Mouse (Mus musculus) retina, adult 2 months (tissue): ENCODE data around the gene Olfr465-ps1.

ENCODE experiments used
- DNase-seq: peaks from one replicate; pipeline ENCODE4 v3.0.0-alpha.2; 2012; ENCODE audit warnings: low read depth, low spot score

The Olfr465-ps1 gene

GRCm38 (mm10) chr13:65137789-65138188 lies at the start of gene Olfr465-ps1:
Olfr465-ps1 (plus strand) TSS chr13:65138089.
- no peak for DNase-seq

- DNase-seq: no peak
Observed at GRCm38 (mm10) chr13:65095923-65096322, 42.0 kb upstream of the Olfr465-ps1 start.

GRCm38 (mm10) chr13:65097018-65097417 lies 40.9 kb upstream of the Olfr465-ps1 start:
- no peak for DNase-seq

- no peak for DNase-seq
Observed at GRCm38 (mm10) chr13:65100678-65101077, 37.2 kb upstream of the Olfr465-ps1 start.

- DNase-seq: no peak
Observed at GRCm38 (mm10) chr13:65101232-65101631, 36.7 kb upstream of the Olfr465-ps1 start.

GRCm38 (mm10) chr13:65111961-65112360 lies 25.9 kb upstream of the Olfr465-ps1 start:
- DNase-seq: no peak

- peak; percentile 85 for DNase-seq
Observed at GRCm38 (mm10) chr13:65112459-65113110, 25.3 kb upstream of the Olfr465-ps1 start, which contains the start of gene Mfsd14b. Mfsd14b (minus strand) TSS chr13:65112975.

GRCm38 (mm10) chr13:65113239-65113638 lies 24.6 kb upstream of the Olfr465-ps1 start:
- DNase-seq: no peak

GRCm38 (mm10) chr13:65120984-65121383 lies 16.9 kb upstream of the Olfr465-ps1 start:
- DNase-seq: no peak

GRCm38 (mm10) chr13:65122111-65122510 lies 15.8 kb upstream of the Olfr465-ps1 start:
- DNase-seq: no peak

- no peak for DNase-seq
Observed at GRCm38 (mm10) chr13:65127063-65127847, 10.6 kb upstream of the Olfr465-ps1 start.

- DNase-seq: no peak
Observed at GRCm38 (mm10) chr13:65149940-65150339, 12.1 kb downstream of the Olfr465-ps1 start, which contains the start of gene Olfr466. Olfr466 (plus strand) TSS chr13:65150240.

- no peak for DNase-seq
Observed at GRCm38 (mm10) chr13:65174102-65174501, 36.2 kb downstream of the Olfr465-ps1 start.

GRCm38 (mm10) chr13:65175734-65176471 lies 38.0 kb downstream of the Olfr465-ps1 start:
- DNase-seq: peak; percentile 30

GRCm38 (mm10) chr13:65176472-65177091 lies 38.7 kb downstream of the Olfr465-ps1 start:
- no peak for DNase-seq
